Mouse (Mus musculus): ENCODE measurements around the gene Pld1.

Pld1 gene

GRCm38 (mm10) chr3:28047599-28047998 lies 109.1 kb downstream of the Pld1 start:
- no peak for DNase-seq (ENCODE audit: low spot score)

GRCm38 (mm10) chr3:28049526-28049925 lies 111.0 kb downstream of the Pld1 start:
- DNase-seq (ENCODE audit: low spot score) = no peak

DNA sequence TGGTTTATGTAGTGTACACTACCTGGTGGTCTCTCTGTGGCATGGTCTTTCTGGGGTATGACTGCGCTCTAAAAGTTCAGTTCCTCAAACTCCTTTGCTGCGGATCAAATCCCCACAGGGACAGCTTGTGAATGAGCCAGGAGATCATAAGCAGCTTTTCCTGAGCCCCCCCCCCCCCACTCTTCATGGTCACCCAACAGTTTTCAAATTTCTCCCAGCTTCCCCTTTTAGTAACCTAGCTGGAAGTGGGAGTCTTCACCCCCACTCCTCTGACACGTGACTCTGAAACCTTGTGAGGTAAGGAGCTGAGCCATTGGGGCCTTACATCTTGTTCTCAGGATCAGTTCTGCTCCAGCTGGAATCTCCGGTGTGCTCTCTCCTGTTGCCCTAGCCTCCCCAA lies 114.6 kb downstream of the Pld1 start:
- DNase-seq (ENCODE audit: low spot score) = no peak

GRCm38 (mm10) chr3:28060713-28061112 lies 122.2 kb downstream of the Pld1 start:
- DNase-seq (ENCODE audit: low spot score) = no peak

GRCm38 (mm10) chr3:28061155-28061554 lies 122.7 kb downstream of the Pld1 start:
- DNase-seq (ENCODE audit: low spot score) = no peak

- no peak for DNase-seq (ENCODE audit: low spot score)
Observed at GRCm38 (mm10) chr3:28079211-28079610, 140.7 kb downstream of the Pld1 start.

DNA sequence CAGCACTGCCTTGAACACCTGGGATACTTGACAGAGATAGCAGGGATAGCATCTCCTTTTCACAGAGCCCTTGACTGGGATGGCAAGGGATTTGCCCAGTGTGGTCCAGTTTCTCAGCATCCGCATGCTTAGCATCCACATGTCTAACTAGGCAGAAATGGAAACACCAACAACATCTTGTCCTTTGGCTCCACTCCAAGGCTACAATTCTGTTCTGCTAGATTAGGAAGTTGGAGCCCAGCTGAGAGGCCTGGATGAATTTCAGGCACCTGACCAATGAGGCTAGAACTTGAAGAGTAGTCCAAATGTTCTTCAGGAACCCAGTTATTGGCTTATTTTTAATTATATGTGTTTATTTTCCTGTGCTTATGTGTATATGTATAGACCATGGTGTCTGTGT lies 141.6 kb downstream of the Pld1 start:
- DNase-seq (ENCODE audit: low spot score) = no peak

- DNase-seq (ENCODE audit: low spot score) = no peak
Observed at GRCm38 (mm10) chr3:28081012-28081411, 142.5 kb downstream of the Pld1 start.

- no peak for DNase-seq (ENCODE audit: low spot score)
Observed at GRCm38 (mm10) chr3:28083218-28083617, 144.7 kb downstream of the Pld1 start.

- no peak for DNase-seq (ENCODE audit: low spot score)
Observed at GRCm38 (mm10) chr3:28084281-28084680, 145.8 kb downstream of the Pld1 start.

- no peak for DNase-seq (ENCODE audit: low spot score)
Observed at GRCm38 (mm10) chr3:28091296-28091695, 152.8 kb downstream of the Pld1 start.

- DNase-seq (ENCODE audit: low spot score) = no peak
Observed at GRCm38 (mm10) chr3:28091741-28092140, 153.2 kb downstream of the Pld1 start.

DNA sequence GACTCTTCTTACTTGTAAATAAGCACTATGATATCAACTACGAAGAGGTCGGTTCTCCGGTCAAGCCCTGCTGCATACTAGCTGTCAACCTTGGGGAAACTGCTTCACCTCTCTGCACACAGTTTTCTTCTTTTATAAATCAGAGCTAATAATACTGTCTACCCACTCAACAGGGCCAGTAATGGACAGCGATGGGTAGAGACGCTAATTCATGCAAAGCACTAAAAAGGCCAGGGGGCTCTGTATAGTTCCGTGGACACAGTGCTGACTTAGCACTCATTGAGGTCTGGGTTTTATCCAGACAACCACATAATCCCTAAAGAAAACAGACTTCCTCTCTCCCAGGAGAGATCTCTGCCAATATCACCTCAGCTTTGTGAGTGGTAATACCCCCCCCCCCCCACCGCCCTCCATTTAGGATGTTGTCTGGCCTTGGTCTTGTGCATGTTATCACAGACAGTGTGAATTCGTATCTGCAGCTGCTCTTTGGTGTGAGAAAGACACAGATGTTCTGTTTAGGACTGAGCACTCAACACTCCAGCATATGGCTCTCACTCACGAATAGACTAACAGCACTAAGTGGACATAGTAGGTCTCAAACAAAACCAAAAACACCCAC lies 155.3 kb downstream of the Pld1 start:
- DNase-seq (ENCODE audit: low spot score) = no peak

- no peak for DNase-seq (ENCODE audit: low spot score)
Observed at GRCm38 (mm10) chr3:28095451-28095850, 157.0 kb downstream of the Pld1 start.

- no peak for DNase-seq (ENCODE audit: low spot score)
Observed at GRCm38 (mm10) chr3:28099175-28099574, 160.7 kb downstream of the Pld1 start.

GRCm38 (mm10) chr3:28104992-28105391 lies 166.5 kb downstream of the Pld1 start:
- no peak for DNase-seq (ENCODE audit: low spot score)

DNA sequence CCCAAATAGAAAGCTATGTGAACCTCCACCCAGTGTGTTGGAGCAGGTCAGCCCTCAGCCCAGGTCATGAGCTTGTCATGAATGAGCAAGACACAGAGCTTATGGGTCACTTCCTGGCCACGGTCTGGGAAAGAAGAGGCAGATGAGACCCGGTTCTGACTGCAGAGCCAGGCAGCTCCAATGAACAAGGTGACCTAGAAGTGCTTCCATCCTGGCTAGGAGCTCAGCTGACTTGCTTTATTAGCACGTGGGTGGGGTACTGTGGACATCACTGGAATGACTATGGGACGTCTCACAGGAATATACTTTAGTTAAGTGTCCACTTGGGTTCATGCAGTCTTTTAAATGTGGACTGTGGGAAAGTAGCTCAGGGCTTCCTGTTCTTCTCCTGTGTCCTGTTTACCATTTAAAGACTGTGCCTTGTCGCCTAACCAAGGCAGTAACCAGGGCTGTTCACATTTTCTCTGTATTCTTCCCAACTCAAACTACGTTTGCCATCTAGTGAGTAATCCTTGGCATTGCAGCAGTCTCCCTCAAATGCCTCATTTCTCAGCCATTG lies 169.0 kb downstream of the Pld1 start:
- DNase-seq (ENCODE audit: low spot score) = peak; percentile 70

- DNase-seq (ENCODE audit: low spot score) = no peak
Observed at GRCm38 (mm10) chr3:28111516-28111915, 173.0 kb downstream of the Pld1 start.

DNA sequence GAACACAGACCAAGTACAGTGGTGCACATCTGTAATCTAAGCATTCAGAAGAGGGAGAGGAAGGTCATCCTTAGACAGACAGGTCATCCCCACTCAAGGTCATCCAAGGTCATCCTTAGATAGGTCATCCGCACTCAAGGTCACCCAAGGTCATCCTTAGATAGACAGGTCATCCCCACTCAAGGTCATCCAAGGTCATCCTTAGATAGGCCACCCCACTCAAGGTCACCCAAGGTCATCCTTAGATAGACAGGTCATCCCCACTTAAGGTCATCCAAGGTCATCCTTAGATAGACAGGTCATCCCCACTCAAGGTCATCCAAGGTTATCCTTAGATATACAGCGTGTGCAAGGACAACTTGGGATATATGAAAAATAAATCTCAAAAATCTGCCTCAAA lies 175.4 kb downstream of the Pld1 start:
- DNase-seq (ENCODE audit: low spot score) = no peak

GRCm38 (mm10) chr3:28141716-28142115 lies 203.2 kb downstream of the Pld1 start:
- no peak for DNase-seq (ENCODE audit: low spot score)

DNA sequence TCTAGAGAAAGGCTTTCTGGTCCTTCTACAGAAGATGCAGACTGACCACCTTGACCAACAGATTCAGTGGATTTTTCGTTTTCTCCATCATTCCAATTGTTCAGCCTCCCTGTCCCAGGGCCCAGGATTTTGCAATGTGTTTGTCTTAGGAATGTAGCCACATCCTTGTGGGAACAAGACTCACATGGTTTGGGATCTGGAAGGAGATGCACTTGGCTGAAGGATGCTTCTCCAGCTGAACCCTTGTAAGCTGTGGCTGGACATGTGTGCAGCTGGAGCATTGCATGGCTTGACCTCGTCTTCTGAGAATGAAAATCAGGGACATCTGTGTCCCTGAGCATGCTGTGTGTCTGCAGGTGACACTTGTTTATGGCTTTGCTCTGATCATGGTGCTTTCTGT lies 203.6 kb downstream of the Pld1 start:
- DNase-seq (ENCODE audit: low spot score) = no peak

- DNase-seq (ENCODE audit: low spot score) = no peak
Observed at GRCm38 (mm10) chr3:28144676-28145075, 206.2 kb downstream of the Pld1 start.

GRCm38 (mm10) chr3:28145461-28145860 lies 207.0 kb downstream of the Pld1 start:
- DNase-seq (ENCODE audit: low spot score) = no peak

DNA sequence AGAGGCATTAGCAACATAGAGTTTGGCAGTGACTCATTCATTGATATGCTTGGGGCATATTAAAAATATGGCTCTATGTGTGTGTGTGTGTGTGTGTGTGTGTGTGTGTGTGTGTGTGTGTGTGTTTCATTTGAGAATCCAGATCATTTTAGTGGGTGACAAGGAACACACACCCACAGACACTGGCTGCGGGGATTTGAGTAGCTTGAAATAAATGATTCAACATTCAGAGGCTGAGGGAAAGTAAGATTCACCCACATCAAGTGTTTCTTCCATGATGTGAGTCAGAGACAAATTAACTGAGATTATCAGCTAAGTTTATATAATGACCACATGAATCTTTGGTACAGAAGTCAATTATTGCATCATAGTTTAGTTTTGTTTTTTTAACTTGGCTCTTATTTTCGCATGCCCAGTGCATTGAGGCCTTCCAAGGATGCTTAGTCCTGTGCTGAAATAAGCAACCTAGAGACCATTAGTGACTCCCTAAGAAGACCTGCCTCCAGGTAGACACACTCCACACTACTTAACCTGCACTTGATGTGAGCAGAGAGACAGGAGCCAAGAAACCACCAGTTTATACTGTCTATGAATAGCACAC lies 211.3 kb downstream of the Pld1 start:
- no peak for DNase-seq (ENCODE audit: low spot score)

All from embryo, embryonic 10 days (tissue).